Mouse (Mus musculus): ENCODE measurements around the gene Slc7a5.

The Slc7a5 gene

GRCm38 (mm10) chr8:121908378-121909147 is 1.1 kb upstream of the Slc7a5 start:
- peak; percentile 89 for DNase-seq (ENCODE audit: low read depth)

DNA sequence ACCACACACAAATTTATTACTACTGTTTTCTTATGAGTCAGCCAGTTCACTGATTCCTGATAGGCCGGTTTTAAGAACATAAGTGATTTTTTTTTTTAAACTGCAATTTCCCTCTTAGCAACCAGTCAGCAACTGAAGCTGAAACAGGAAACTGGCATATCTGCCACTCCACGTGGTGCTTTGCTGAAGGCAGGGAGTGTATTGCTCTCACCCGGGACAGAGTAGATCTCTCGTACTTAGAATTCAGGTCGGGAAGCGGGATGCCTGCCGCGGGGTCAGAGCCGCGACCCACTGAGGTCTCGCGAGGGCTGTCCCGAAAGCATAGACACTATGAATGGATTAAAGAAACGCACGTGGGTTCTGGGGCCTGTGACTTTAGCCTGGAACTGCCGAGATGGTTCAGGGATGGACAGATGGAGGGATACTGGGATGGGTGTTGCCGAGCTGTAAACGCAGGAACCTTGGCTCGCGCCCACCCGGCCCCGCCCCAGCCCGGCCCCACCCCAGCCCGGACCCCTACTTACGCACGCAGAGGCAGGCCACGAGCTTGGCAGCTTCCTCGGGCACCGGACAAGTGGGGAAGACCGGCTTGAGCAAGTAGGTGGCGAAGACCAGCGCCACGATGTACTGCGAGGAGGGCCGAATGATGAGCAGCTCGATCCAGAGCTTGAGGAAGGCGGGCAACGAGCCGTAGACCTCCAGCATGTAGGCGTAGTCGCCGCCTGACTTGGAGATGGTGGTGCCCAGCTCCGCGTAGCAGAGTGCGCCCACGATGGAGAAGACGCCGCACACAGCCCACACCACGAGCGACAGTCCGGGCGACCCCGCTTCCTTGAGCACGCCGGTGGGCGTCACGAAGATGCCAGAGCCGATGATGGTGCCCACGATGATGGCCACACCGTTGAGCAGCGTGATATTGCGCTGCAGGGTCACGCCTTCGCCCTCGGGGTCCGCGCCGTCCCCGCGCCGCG is 667 bp downstream of the Slc7a5 start:
- peak; percentile 87 for DNase-seq (ENCODE audit: low read depth)

- no peak for DNase-seq (ENCODE audit: low read depth)
These were observed 1.6 kb downstream of the Slc7a5 start for GRCm38 (mm10) chr8:121905864-121906263.

GRCm38 (mm10) chr8:121905420-121905819 is 2.1 kb downstream of the Slc7a5 start:
- no peak for DNase-seq (ENCODE audit: low read depth)

DNA sequence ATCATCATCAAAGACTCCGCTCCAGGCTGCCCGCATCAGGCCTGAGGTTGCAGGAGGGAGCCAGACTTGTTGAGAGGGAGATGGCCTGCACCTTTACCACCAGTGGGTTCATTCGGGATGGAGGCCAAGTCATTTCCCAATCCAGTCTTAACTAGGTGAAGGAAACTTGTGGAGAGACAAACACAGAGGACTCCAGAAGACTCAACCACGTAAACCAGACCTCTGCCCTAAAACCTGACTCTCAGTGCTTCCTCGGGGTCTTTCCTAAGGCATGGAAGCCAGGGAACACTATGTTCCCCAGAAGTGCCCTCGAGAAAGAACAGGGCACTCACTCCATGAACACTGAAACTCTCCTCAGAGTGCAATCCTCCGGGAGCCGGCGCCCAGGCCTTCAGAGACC is 2.5 kb downstream of the Slc7a5 start:
- DNase-seq (ENCODE audit: low read depth): no peak

DNA sequence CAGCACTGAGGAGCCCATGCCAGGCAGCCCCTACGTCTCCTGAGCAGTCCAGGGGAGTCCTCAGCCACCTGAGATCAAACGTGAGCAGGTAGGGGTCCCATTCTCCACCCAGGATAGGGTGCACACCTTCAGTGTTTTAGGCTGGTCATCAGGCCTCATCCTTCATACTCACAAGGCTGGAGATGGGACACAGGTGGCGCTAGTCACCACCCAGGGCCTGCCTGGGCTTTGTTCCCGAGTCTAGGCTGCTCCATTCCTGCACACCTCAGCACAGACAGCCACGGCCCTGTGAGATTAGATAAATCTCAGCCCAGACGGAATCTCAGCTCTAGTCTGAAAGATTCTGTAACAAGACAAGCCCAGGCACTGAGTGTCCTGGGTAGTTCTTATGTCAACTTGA is 3.5 kb downstream of the Slc7a5 start:
- no peak for DNase-seq (ENCODE audit: low read depth)

DNA sequence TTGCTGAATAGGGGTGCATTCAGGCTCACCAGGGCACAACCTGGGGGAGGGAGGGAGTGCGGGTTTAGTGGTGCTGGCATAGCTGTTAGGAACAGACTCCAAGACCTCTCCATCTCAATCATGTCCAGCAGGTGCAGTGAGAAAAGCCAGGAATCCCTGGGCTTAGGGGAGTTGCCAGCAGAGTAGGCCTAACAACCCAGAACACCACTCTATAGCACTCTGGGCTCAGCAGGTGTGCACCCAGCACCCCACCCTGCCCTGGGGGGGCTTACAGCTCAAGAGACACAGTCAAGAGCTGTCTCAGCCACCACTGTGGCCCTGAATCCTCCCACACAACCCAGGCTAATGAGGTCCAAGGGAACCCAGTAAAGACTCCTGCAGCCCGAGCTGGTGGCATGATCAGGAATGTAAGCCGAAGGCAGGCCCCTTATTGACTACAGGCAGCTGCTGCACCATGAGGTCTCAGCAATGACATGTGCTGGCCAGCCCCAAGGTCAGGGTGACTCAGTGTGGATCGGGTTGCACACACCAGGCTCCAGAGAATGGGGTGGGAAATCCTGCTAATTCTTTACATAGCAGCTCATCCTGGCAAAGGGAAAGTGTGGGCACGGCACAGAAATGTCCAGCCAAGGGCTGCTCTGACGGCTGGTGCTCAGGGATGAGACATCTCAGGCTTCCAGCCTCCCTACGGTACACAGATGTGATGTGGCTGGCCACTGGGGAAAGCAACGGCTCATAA is 5.8 kb downstream of the Slc7a5 start:
- DNase-seq (ENCODE audit: low read depth): peak; percentile 67

DNA sequence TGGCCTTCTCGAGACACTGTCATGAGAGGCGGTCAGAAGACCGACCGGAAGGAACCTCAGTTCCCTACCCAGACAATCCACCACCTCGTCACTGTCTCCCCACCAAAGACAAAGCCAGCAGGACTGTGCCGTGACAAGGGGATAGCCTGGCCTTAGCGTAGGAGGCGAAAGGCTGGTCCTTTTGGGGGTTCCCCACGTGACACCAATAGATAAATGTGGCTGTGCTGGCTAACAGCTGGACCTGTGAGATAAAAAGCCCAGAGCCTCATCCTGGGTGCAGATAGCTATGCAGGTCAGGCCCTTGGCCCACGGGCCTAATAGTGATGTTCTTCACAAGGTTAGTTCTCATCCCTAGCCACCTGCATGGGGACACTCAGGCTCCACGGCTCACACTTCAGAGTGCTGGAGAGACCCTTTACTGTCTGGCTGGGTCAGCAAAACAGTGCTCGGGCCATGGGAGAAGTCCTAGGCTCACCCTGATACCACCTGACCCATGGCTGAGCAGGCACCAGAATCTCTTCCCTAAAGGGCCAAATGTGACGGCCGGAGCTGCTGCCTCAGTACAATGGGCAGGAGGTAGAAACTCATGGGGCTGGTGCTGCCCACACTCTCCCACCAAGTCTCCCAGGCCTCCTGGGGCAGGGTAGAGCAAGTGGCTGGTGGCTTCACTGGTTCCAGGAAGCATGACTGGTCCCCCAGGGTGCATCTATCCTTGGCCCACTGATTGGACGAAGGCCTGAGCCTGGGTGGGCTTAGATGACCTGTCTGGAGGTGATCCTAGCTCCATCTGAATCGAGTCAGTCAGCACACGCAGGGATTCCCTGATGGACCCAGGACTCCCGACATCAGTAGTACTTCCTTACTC is 8.1 kb downstream of the Slc7a5 start:
- DNase-seq (ENCODE audit: low read depth): no peak

GRCm38 (mm10) chr8:121898401-121898931 is 9.0 kb downstream of the Slc7a5 start:
- peak; percentile 99 for DNase-seq (ENCODE audit: low read depth)

GRCm38 (mm10) chr8:121897871-121898381 is 9.6 kb downstream of the Slc7a5 start:
- peak; percentile 95 for DNase-seq (ENCODE audit: low read depth)

DNA sequence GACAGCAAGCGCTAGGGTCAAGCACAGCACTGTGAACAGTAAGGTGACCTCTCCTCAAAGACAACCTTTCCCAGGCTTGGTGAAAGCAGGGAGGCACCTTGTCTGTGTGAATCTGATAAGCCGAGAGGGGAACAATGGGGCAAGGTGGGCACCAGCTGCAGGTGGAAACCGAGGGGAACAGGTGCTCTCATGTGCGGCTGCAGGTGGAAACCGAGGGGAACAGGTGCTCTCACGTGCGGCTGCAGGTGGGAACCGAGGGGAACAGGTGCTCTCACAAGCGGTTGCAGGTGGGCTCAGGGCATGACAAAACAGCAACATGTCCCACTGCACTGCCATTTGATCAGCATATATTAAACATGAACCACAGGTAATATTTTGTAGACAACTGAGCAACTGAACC is 10.3 kb downstream of the Slc7a5 start:
- no peak for DNase-seq (ENCODE audit: low read depth)

- no peak for DNase-seq (ENCODE audit: low read depth)
These were observed 10.9 kb downstream of the Slc7a5 start for GRCm38 (mm10) chr8:121896476-121897145.

DNA sequence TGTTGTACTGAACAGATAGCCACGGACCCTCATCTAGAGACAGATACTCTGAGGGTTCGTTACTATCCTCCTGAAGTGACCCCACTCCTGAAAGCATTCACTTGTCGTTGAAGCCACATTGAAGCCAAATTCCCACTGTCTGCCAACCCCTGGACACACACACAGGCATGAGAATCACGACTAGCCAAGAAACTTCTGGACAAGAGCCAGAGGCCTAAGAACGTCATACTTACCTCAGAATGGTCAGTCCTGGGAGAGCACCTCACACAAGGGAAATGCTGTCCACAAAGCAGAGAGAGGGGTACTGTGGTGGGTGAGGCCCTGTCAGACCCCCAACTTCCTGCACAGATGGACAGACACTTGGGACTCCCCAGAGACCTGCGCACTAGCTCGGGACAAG is 11.6 kb downstream of the Slc7a5 start:
- no peak for DNase-seq (ENCODE audit: low read depth)

GRCm38 (mm10) chr8:121892875-121893274 is 14.6 kb downstream of the Slc7a5 start:
- peak; percentile 46 for DNase-seq (ENCODE audit: low read depth)

GRCm38 (mm10) chr8:121889810-121890785 is 17.4 kb downstream of the Slc7a5 start:
- DNase-seq (ENCODE audit: low read depth): no peak

GRCm38 (mm10) chr8:121889317-121889716 is 18.2 kb downstream of the Slc7a5 start:
- DNase-seq (ENCODE audit: low read depth): no peak

- no peak for DNase-seq (ENCODE audit: low read depth)
These were observed 19.9 kb downstream of the Slc7a5 start for GRCm38 (mm10) chr8:121887547-121887946.

DNA sequence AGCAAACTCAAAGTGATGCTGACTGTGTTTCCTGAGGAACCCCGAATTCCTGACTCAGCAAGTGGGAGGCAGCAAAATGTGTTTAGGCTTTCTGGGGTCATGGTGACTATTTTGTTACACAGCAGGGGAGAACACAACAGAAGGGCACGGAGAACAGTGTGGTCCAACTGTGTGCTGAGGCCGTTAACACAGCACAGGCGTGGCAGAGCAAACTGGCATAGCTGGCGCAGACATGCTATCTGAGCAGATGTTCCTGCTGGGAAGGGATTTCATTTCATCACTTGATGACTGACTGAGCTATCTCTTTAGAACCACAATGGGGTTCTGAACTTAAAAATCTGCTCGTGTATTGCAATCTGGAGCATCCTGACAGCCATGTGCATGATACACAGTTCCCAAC is 22.1 kb downstream of the Slc7a5 start:
- no peak for DNase-seq (ENCODE audit: low read depth)

- no peak for DNase-seq (ENCODE audit: low read depth)
These were observed 22.5 kb downstream of the Slc7a5 start for GRCm38 (mm10) chr8:121885001-121885400.

Measured in 416B (cell line).